Mouse (Mus musculus) cortical plate, adult 2 months (tissue): ENCODE measurements around the gene Fhit.

Experiments used
- CTCF ChIP-seq: fragments of 200-500 bp; IDR thresholded peaks from 2 replicates; pipeline ENCODE4 v1.5.1; 2011; ENCODE audit warnings: mild to moderate bottlenecking, control low read depth, low read length; ENCODE audit not compliant: insufficient read depth; ENCODE audit errors: extremely low read depth
- POLR2A ChIP-seq: fragments of 200-500 bp; IDR thresholded peaks from 2 replicates; pipeline ENCODE4 v1.6.1; 2011; ENCODE audit warnings: mild to moderate bottlenecking, low read length, control low read depth; ENCODE audit not compliant: insufficient read depth; ENCODE audit errors: extremely low read depth

- no peak for TF ChIP-seq POLR2A
- TF ChIP-seq CTCF: no peak
Measured at GRCm38 (mm10) chr14:9811177-9811846, 1350.5 kb downstream of the Fhit start.
